Mouse (Mus musculus): Measurements from ENCODE around the gene Mis18a. TPM values are rescaled to one million over a fixed set of nuclear protein-coding genes. Genes with fewer than 3 reads are reported as not detected.
A peak's percentile ranks its signal among the peaks of the same experiment; 100 is the strongest.

The Mis18a gene
- polyA plus RNA-seq (2012; fragmentation: generic; extraction: Trizol): 22.2 TPM
- long read RNA-seq, experiment 1, transcript Mis18a-201 (5 exons, 1,333 nt): major isoform, 11 of 12 reads
- long read RNA-seq, experiment 1, partial matches to known transcripts: 0 of 12 reads
- long read RNA-seq, experiment 1, other reads (novel, unspliced or antisense): 1 of 12 reads
- long read RNA-seq, experiment 2, transcript Mis18a-201 (5 exons, 1,333 nt): major isoform, 57 of 60 reads
- long read RNA-seq, experiment 2, partial matches to known transcripts: 2 of 60 reads
- long read RNA-seq, experiment 2, other reads (novel, unspliced or antisense): 1 of 60 reads

DNA sequence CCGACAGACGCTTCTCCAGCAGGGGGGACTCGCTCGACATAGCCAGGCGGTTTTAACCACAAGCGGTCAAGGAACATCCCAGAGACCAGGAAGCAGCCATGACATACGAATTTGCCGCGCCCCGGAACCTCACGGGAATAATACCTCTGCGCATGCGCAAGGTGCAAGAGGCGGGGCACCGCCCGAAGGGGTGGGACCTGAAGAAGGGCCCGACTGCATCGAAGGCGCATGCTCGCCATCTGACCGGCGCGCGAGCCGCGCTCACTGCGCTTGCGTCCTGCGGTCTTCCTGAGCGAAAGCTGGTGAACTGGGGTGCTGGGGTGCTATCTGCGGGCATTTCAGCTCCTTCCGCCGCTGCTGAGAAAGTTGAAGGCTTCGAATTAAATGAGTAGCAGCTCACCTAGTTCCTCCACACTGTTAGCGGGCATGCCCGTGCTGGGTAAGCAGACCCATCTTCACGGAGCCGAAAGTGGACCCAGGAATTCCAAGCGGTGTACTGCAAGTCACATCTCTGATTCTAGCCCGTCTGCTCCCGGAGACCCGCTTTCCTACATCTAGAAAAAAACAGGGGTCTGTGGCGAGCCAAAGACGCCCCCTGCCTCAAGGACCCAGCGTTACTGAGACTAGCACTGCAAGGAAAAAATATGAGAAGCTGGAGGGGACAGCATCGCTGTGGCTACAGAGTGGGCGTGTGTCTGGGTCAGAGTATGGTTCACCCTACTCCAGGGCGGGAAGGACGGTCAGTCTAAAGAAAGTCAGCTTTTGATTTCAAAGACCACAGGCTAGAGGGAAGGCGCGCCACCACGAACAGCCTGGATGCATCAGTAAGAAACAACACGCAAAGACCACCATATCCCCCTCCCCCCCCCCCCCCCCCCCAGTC lies at the start of gene Mis18a:
Gene Mis18a (minus strand): TSS at position 172 of the 883 bp plus-strand sequence.
- H3K79me3 ChIP-seq (ENCODE audit: low read depth): peaks cover 10% of the 10 kb centered on the region
- H3K4me3 ChIP-seq (ENCODE audit: insufficient read depth, poor library complexity, severe bottlenecking): peak within 1 kb of the TSS; percentile 69
- TF ChIP-seq USF1 (IDR thresholded peaks at IDR 0.05; ENCODE audit: low read depth): no peak
- no peak for TF ChIP-seq FOSL1 (IDR thresholded peaks at IDR 0.05; ENCODE audit: insufficient read depth, low read length, poor library complexity, severe bottlenecking)
- TF ChIP-seq MAX (IDR thresholded peaks at IDR 0.05): no peak
- no peak for TF ChIP-seq CEBPB (IDR thresholded peaks at IDR 0.05; ENCODE audit: low read depth)
- no peak for TF ChIP-seq MYOD1 (IDR thresholded peaks at IDR 0.05; ENCODE audit: control insufficient read depth, insufficient read length, low read depth)
- no peak for TF ChIP-seq MYOG (IDR thresholded peaks at IDR 0.05; ENCODE audit: control insufficient read depth, extremely low read depth, insufficient read length)
- no peak for TF ChIP-seq CTCF (IDR thresholded peaks at IDR 0.05; ENCODE audit: control insufficient read depth, insufficient read depth, insufficient read length)
- H3K36me3 ChIP-seq (ENCODE audit: control insufficient read depth, insufficient read depth): no peaks in the 10 kb centered on the region
- peak within 1 kb of the TSS; percentile 74 for H3ac ChIP-seq (ENCODE audit: control insufficient read depth, insufficient read length, low read depth)
- H3K79me2 ChIP-seq (ENCODE audit: control insufficient read depth, insufficient read depth): peaks cover 27% of the 10 kb centered on the region
- H3K27me3 ChIP-seq (ENCODE audit: control insufficient read depth, insufficient read depth, insufficient read length): no peaks in the 10 kb centered on the region

DNA sequence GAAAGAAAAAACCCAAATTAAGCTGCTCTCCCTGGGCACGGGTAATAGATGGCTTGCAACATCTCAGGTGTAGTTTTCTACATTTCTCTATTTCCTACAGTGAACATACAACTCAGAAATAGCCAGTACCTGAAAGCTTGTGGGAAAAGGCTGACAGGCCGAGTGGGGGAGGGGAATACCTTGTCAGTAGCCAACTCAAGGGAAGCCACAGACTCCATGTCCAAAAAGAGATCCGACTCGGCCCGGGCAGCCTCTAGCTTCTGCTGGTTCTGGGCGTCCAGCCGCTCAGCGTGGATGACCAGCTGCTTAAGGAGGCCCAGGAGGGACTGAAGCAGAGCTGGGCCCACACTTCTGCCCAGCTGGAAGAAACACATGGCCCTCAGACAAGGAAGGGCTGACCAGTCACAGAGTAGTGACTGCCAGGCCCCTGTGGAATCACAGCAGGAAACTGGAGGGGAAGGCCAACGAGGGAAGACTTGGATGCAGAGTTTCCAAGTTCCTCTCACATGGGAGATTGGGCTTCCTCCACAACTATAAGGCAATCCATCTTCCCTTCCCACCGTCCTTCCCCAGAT lies 48.8 kb upstream of the Mis18a start:
- Histone ChIP-seq H3ac (ENCODE audit: control insufficient read depth, insufficient read length, low read depth) (no peak overlapping the region), H3K27me3 (ENCODE audit: control insufficient read depth, insufficient read depth, insufficient read length) (no peaks in the 10 kb centered on the region), H3K79me3 (ENCODE audit: low read depth) (no peaks in the 10 kb centered on the region), H3K79me2 (ENCODE audit: control insufficient read depth, insufficient read depth) (no peaks in the 10 kb centered on the region), H3K4me3 (ENCODE audit: insufficient read depth, poor library complexity, severe bottlenecking) (no peak overlapping the region), H3K36me3 (ENCODE audit: control insufficient read depth, insufficient read depth) (peaks cover 85% of the 10 kb centered on the region)
- TF ChIP-seq MYOD1 (IDR thresholded peaks at IDR 0.05; ENCODE audit: control insufficient read depth, insufficient read length, low read depth) (no peak), CEBPB (IDR thresholded peaks at IDR 0.05; ENCODE audit: low read depth) (no peak), CTCF (IDR thresholded peaks at IDR 0.05; ENCODE audit: control insufficient read depth, insufficient read depth, insufficient read length) (no peak), MYOG (IDR thresholded peaks at IDR 0.05; ENCODE audit: control insufficient read depth, extremely low read depth, insufficient read length) (no peak), USF1 (IDR thresholded peaks at IDR 0.05; ENCODE audit: low read depth) (no peak), FOSL1 (IDR thresholded peaks at IDR 0.05; ENCODE audit: insufficient read depth, low read length, poor library complexity, severe bottlenecking) (no peak), MAX (IDR thresholded peaks at IDR 0.05) (no peak)

DNA sequence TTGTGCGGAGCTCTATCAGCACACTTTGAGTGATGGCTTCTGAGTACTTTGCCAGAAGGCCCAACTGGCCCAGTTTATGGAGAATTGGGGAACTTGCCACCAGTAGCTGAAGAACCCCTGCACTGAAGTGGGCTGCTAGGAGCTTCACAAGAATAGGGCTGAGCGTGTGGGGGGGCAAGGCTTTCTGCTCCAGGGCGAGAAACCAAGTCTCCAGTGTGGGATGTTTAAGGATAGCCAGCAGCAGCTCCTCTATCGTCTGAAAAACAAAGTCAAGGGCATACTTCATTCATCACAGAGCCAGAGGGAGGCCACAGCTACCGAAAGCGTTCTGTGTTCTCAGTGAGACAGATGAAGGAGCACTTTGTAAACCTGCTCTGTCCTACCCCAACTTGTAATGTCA lies 47.4 kb upstream of the Mis18a start:
- Histone ChIP-seq H3K4me3 (ENCODE audit: insufficient read depth, poor library complexity, severe bottlenecking) (no peak overlapping the region), H3K79me3 (ENCODE audit: low read depth) (no peaks in the 10 kb centered on the region), H3ac (ENCODE audit: control insufficient read depth, insufficient read length, low read depth) (no peak overlapping the region), H3K36me3 (ENCODE audit: control insufficient read depth, insufficient read depth) (peaks cover 85% of the 10 kb centered on the region), H3K79me2 (ENCODE audit: control insufficient read depth, insufficient read depth) (no peaks in the 10 kb centered on the region), H3K27me3 (ENCODE audit: control insufficient read depth, insufficient read depth, insufficient read length) (no peaks in the 10 kb centered on the region)
- TF ChIP-seq CEBPB (IDR thresholded peaks at IDR 0.05; ENCODE audit: low read depth) (no peak), MAX (IDR thresholded peaks at IDR 0.05) (no peak), FOSL1 (IDR thresholded peaks at IDR 0.05; ENCODE audit: insufficient read depth, low read length, poor library complexity, severe bottlenecking) (no peak), MYOG (IDR thresholded peaks at IDR 0.05; ENCODE audit: control insufficient read depth, extremely low read depth, insufficient read length) (no peak), CTCF (IDR thresholded peaks at IDR 0.05; ENCODE audit: control insufficient read depth, insufficient read depth, insufficient read length) (no peak), MYOD1 (IDR thresholded peaks at IDR 0.05; ENCODE audit: control insufficient read depth, insufficient read length, low read depth) (no peak), USF1 (IDR thresholded peaks at IDR 0.05; ENCODE audit: low read depth) (no peak)

DNA sequence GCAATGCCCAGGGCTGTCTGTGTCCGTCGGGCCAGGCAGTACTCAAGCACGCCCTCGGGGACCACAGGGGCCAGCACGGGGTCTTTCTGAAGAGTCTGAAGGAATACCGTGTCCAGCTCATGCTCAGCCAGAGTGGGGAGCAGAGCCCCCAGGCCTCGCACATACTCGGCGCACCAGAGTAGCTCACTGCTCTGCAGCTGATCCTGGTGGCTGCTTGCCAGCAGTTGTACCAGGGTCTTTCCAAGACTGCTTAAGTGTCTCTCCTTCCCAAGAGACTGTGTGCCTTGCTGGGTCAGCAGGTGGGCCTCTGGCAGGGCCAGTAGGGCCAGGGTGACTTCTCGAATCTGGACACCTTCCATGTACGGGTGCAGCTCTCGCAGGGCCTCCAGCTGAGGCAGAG lies 47.0 kb upstream of the Mis18a start:
- Histone ChIP-seq H3K4me3 (ENCODE audit: insufficient read depth, poor library complexity, severe bottlenecking) (no peak overlapping the region), H3K79me3 (ENCODE audit: low read depth) (no peaks in the 10 kb centered on the region), H3ac (ENCODE audit: control insufficient read depth, insufficient read length, low read depth) (no peak overlapping the region), H3K27me3 (ENCODE audit: control insufficient read depth, insufficient read depth, insufficient read length) (no peaks in the 10 kb centered on the region), H3K79me2 (ENCODE audit: control insufficient read depth, insufficient read depth) (no peaks in the 10 kb centered on the region), H3K36me3 (ENCODE audit: control insufficient read depth, insufficient read depth) (peaks cover 85% of the 10 kb centered on the region)
- no peak for TF ChIP-seq MYOD1 (IDR thresholded peaks at IDR 0.05; ENCODE audit: control insufficient read depth, insufficient read length, low read depth)
- TF ChIP-seq USF1 (IDR thresholded peaks at IDR 0.05; ENCODE audit: low read depth): no peak
- no peak for TF ChIP-seq CTCF (IDR thresholded peaks at IDR 0.05; ENCODE audit: control insufficient read depth, insufficient read depth, insufficient read length)
- no peak for TF ChIP-seq MYOG (IDR thresholded peaks at IDR 0.05; ENCODE audit: control insufficient read depth, extremely low read depth, insufficient read length)
- TF ChIP-seq CEBPB (IDR thresholded peaks at IDR 0.05; ENCODE audit: low read depth): no peak
- no peak for TF ChIP-seq FOSL1 (IDR thresholded peaks at IDR 0.05; ENCODE audit: insufficient read depth, low read length, poor library complexity, severe bottlenecking)
- no peak for TF ChIP-seq MAX (IDR thresholded peaks at IDR 0.05)

DNA sequence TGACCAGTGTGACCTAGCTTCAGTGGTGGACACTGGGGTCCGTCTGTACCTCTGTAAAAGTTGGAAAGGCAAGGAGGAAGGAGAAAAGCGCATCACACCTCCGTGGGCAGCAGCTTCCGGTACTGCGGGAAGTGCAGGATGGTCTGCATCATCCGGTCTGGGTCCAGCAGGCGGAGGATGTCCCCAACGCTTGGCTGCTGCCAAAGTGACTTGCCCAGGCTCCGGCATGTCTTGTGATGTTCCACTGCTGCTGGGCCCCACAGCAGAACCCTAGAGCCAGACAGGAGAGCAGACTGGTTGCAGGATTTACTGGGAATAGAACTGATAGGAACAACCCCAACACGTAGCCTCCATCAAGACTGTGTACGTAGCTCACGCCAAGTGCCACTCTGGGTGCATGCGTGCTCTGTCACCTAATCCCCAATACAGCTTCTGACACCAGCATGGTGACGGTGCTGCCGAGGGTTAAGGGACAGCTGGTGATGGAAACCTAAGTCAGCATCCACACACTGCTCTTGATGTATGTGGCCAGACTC lies 39.8 kb upstream of the Mis18a start:
- no peaks in the 10 kb centered on the region for H3K79me3 ChIP-seq (ENCODE audit: low read depth)
- no peaks in the 10 kb centered on the region for H3K79me2 ChIP-seq (ENCODE audit: control insufficient read depth, insufficient read depth)
- H3K27me3 ChIP-seq (ENCODE audit: control insufficient read depth, insufficient read depth, insufficient read length): no peaks in the 10 kb centered on the region
- TF ChIP-seq CTCF (IDR thresholded peaks at IDR 0.05; ENCODE audit: control insufficient read depth, insufficient read depth, insufficient read length): no peak
- no peak for TF ChIP-seq USF1 (IDR thresholded peaks at IDR 0.05; ENCODE audit: low read depth)
- no peak for TF ChIP-seq CEBPB (IDR thresholded peaks at IDR 0.05; ENCODE audit: low read depth)
- no peak for TF ChIP-seq MYOD1 (IDR thresholded peaks at IDR 0.05; ENCODE audit: control insufficient read depth, insufficient read length, low read depth)
- TF ChIP-seq FOSL1 (IDR thresholded peaks at IDR 0.05; ENCODE audit: insufficient read depth, low read length, poor library complexity, severe bottlenecking): no peak
- TF ChIP-seq MYOG (IDR thresholded peaks at IDR 0.05; ENCODE audit: control insufficient read depth, extremely low read depth, insufficient read length): no peak
- no peak for TF ChIP-seq MAX (IDR thresholded peaks at IDR 0.05)
- H3K4me3 ChIP-seq (ENCODE audit: insufficient read depth, poor library complexity, severe bottlenecking): no peak overlapping the region
- peaks cover 82% of the 10 kb centered on the region for H3K36me3 ChIP-seq (ENCODE audit: control insufficient read depth, insufficient read depth)
- H3ac ChIP-seq (ENCODE audit: control insufficient read depth, insufficient read length, low read depth): no peak overlapping the region
